Mouse (Mus musculus): Measurements from ENCODE around the gene Anapc7. TPM values are rescaled to one million over a fixed set of nuclear protein-coding genes. Genes with fewer than 3 reads are reported as not detected.

Gene Anapc7
- polyA plus RNA-seq, 1 experiment = 41.9 TPM

DNA sequence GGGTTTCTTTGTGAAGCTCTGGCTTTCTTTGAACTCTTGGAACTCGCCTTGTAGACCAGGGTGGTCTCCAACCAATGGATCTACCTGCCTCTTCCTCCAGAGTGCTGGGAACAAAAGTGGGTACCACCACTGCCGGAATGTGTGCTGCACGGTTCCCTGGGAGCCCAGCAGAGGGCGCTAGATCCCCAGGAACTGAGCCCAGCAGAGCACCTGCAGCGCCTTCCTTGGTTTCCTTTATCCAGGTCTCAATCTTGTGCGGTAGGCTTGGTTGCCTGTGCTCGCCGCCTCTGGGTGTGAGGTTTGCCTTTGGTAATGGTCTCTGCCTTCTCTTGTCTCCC, 20.2 kb upstream of the Anapc7 start:
- Histone ChIP-seq H3K9ac (ENCODE audit: low read depth, poor library complexity, severe bottlenecking) (no peak overlapping the region), H3K27me3 (ENCODE audit: control insufficient read depth, insufficient read depth, low read length, poor library complexity, severe bottlenecking) (no peaks in the 10 kb centered on the region), H3K27ac (ENCODE audit: insufficient read depth, low read length) (no peak overlapping the region), H3K4me3 (ENCODE audit: low read depth, low read length) (no peak overlapping the region), H3K4me1 (ENCODE audit: control insufficient read depth, insufficient read depth, low read length) (no peaks in the 10 kb centered on the region), H3K36me3 (ENCODE audit: control insufficient read depth, insufficient read depth, low read length, poor library complexity, severe bottlenecking) (peaks cover 7% of the 10 kb centered on the region; the same call in 1 of the 2 replicates), H3K9me3 (replicated peaks; ENCODE audit: control insufficient read depth, insufficient read depth, low read length, poor library complexity, severe bottlenecking) (no peaks in the 10 kb centered on the region)
- TF ChIP-seq EP300 (IDR thresholded peaks at IDR 0.05; ENCODE audit: insufficient read depth, low read depth, low read length) (no peak), POLR2A (IDR thresholded peaks at IDR 0.05; ENCODE audit: insufficient read depth, low read length) (no peak), CTCF (IDR thresholded peaks at IDR 0.05; ENCODE audit: low read depth, low read length) (peak; percentile 98)

DNA sequence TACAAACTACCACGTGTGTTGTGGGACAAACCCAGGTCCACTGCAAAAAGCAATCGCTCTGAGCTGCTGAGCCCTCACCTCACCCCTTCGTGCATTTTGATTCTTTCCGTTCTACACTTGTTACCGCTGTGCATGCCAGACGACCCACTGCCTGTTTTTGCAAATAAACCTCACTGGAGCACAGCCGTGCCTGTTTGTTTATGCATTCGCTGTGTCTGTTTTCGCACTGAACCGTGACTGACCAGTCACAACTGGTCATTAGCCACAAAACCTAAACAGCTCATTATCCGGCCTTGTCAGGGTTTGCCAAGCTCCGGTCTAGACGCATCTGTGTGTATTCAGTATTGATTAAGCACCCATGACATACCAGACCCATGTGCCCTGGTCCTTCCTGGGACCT, 19.3 kb upstream of the Anapc7 start:
- no peaks in the 10 kb centered on the region for H3K27me3 ChIP-seq (ENCODE audit: control insufficient read depth, insufficient read depth, low read length, poor library complexity, severe bottlenecking)
- H3K36me3 ChIP-seq (ENCODE audit: control insufficient read depth, insufficient read depth, low read length, poor library complexity, severe bottlenecking) = peaks cover 7% of the 10 kb centered on the region; the same call in 1 of the 2 replicates
- no peak for TF ChIP-seq EP300 (IDR thresholded peaks at IDR 0.05; ENCODE audit: insufficient read depth, low read depth, low read length)
- TF ChIP-seq CTCF (IDR thresholded peaks at IDR 0.05; ENCODE audit: low read depth, low read length) = no peak
- no peaks in the 10 kb centered on the region for H3K4me1 ChIP-seq (ENCODE audit: control insufficient read depth, insufficient read depth, low read length)
- H3K9ac ChIP-seq (ENCODE audit: low read depth, poor library complexity, severe bottlenecking) = no peak overlapping the region
- H3K4me3 ChIP-seq (ENCODE audit: low read depth, low read length) = no peak overlapping the region
- H3K9me3 ChIP-seq (replicated peaks; ENCODE audit: control insufficient read depth, insufficient read depth, low read length, poor library complexity, severe bottlenecking) = no peaks in the 10 kb centered on the region
- no peak overlapping the region for H3K27ac ChIP-seq (ENCODE audit: insufficient read depth, low read length)

DNA sequence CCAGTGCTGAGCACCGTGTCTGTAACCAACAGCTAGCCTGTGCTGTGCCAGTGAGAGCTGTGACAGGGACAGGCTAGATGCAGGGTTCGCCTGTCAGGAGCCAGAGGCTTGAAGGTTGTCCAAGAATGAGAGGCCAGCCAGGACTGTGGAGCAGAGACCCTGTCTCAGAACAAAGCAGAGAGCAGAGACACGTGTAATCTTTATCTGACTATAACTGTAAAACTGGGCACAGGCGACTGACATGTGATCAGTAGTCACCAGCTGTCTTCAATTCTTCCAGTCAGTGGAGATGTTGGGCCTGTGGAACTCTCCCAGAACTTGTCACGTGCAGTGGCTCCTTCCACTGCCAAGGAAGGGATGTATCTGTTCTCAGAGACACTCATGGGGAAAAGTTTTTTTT, 18.7 kb upstream of the Anapc7 start:
- Histone ChIP-seq H3K36me3 (ENCODE audit: control insufficient read depth, insufficient read depth, low read length, poor library complexity, severe bottlenecking) (peaks cover 7% of the 10 kb centered on the region; the same call in 1 of the 2 replicates), H3K4me1 (ENCODE audit: control insufficient read depth, insufficient read depth, low read length) (no peaks in the 10 kb centered on the region), H3K9me3 (replicated peaks; ENCODE audit: control insufficient read depth, insufficient read depth, low read length, poor library complexity, severe bottlenecking) (no peaks in the 10 kb centered on the region), H3K4me3 (ENCODE audit: low read depth, low read length) (no peak overlapping the region), H3K9ac (ENCODE audit: low read depth, poor library complexity, severe bottlenecking) (no peak overlapping the region), H3K27ac (ENCODE audit: insufficient read depth, low read length) (no peak overlapping the region), H3K27me3 (ENCODE audit: control insufficient read depth, insufficient read depth, low read length, poor library complexity, severe bottlenecking) (no peaks in the 10 kb centered on the region)
- no peak for TF ChIP-seq POLR2A (IDR thresholded peaks at IDR 0.05; ENCODE audit: insufficient read depth, low read length)
- TF ChIP-seq CTCF (IDR thresholded peaks at IDR 0.05; ENCODE audit: low read depth, low read length) = no peak
- TF ChIP-seq EP300 (IDR thresholded peaks at IDR 0.05; ENCODE audit: insufficient read depth, low read depth, low read length) = no peak

DNA sequence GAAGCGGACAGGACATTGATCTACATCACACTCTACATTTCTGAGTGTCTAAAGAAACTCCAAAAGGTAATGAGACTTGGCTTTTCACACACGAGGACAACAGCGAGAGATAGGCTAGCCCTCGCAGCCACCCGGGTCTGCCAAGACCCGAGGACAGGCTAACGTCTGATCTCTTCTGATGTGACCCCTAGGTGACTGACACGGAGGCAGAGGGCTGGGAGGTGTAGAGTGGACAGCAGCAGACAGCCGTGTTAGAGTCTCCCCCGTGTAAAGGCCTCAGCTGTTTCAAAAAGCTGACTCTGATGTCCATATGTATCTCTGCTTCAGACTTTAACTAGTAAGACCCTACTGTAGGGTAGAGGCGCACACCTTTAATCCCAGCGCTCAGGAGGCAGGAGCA, 18.1 kb upstream of the Anapc7 start:
- TF ChIP-seq EP300 (IDR thresholded peaks at IDR 0.05; ENCODE audit: insufficient read depth, low read depth, low read length) (no peak), POLR2A (IDR thresholded peaks at IDR 0.05; ENCODE audit: insufficient read depth, low read length) (no peak), CTCF (IDR thresholded peaks at IDR 0.05; ENCODE audit: low read depth, low read length) (no peak)
- Histone ChIP-seq H3K4me3 (ENCODE audit: low read depth, low read length) (no peak overlapping the region), H3K9me3 (replicated peaks; ENCODE audit: control insufficient read depth, insufficient read depth, low read length, poor library complexity, severe bottlenecking) (no peaks in the 10 kb centered on the region), H3K27ac (ENCODE audit: insufficient read depth, low read length) (no peak overlapping the region), H3K9ac (ENCODE audit: low read depth, poor library complexity, severe bottlenecking) (no peak overlapping the region), H3K27me3 (ENCODE audit: control insufficient read depth, insufficient read depth, low read length, poor library complexity, severe bottlenecking) (no peaks in the 10 kb centered on the region), H3K4me1 (ENCODE audit: control insufficient read depth, insufficient read depth, low read length) (no peaks in the 10 kb centered on the region), H3K36me3 (ENCODE audit: control insufficient read depth, insufficient read depth, low read length, poor library complexity, severe bottlenecking) (peaks cover 7% of the 10 kb centered on the region; the same call in 1 of the 2 replicates)

DNA sequence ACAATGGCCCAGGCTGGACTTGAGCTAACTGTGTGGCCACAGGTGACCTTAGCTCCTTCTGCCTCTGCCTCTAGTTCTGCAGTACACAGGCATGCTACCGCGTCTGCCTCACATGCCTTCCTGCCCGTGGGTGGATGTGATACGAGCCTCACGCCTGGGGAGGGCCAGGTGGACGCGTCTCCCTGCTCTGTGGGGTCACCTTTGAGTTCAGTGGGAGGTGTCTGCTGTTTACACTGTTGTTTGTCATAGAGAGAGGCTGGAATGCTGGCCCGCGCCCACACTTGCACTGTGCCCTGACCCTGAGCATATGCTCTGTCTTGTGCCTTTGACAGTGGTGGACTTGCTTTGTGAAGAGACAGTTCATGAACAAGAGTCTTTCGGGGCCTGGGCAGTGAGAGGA, 16.0 kb upstream of the Anapc7 start:
- Histone ChIP-seq H3K27me3 (ENCODE audit: control insufficient read depth, insufficient read depth, low read length, poor library complexity, severe bottlenecking) (no peaks in the 10 kb centered on the region), H3K9ac (ENCODE audit: low read depth, poor library complexity, severe bottlenecking) (no peak overlapping the region), H3K4me3 (ENCODE audit: low read depth, low read length) (no peak overlapping the region), H3K9me3 (replicated peaks; ENCODE audit: control insufficient read depth, insufficient read depth, low read length, poor library complexity, severe bottlenecking) (no peaks in the 10 kb centered on the region), H3K4me1 (ENCODE audit: control insufficient read depth, insufficient read depth, low read length) (no peaks in the 10 kb centered on the region), H3K27ac (ENCODE audit: insufficient read depth, low read length) (no peak overlapping the region), H3K36me3 (ENCODE audit: control insufficient read depth, insufficient read depth, low read length, poor library complexity, severe bottlenecking) (peaks cover 7% of the 10 kb centered on the region; the same call in 1 of the 2 replicates)
- TF ChIP-seq POLR2A (IDR thresholded peaks at IDR 0.05; ENCODE audit: insufficient read depth, low read length) (no peak), EP300 (IDR thresholded peaks at IDR 0.05; ENCODE audit: insufficient read depth, low read depth, low read length) (no peak), CTCF (IDR thresholded peaks at IDR 0.05; ENCODE audit: low read depth, low read length) (no peak)

DNA sequence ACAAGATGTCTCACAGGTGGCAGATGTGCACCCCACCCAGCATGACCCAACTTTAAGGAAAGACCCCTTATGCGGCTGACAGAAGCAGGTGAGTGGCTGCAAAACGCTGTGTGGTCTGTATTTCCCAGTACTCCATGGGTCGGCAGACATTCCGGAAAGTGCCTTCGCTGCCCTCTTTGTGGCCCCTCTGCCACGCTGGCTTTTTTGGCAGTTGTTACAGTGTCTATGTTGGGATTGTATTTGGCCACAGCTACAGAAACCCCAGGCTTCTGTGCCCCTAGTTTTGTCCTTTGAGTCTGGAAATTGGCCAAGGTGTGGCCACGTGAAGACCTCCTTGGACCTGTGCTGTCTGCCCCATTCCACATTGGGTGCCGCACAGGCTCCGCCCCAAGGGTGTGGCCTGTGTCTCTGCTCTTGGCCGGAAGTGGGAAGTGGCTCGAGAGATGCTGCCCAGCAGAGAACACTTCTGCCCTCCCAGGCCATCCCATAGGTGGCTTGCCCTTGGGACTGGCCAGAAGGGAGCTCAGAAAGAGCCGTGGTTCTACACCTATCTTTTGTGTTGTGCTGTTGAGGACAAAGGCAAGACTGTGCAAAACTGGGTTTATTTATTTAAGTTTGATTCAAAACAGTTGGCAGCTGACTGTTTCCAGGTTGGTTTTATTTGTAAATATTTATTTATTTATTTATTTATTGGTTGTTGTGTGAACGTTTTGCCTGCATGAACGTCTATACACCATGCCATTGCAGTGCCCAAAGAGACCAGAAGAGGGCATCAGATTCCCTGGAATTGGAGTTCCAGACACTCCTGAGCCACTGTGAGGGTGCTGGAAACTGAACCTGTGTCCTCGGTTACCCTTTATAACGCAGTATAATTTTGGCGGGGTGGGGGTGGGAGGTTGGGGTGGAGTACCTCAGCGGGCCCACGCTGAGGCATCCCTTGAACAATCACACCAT, 11.5 kb upstream of the Anapc7 start:
- TF ChIP-seq CTCF (IDR thresholded peaks at IDR 0.05; ENCODE audit: low read depth, low read length) (peak; percentile 32), EP300 (IDR thresholded peaks at IDR 0.05; ENCODE audit: insufficient read depth, low read depth, low read length) (no peak), POLR2A (IDR thresholded peaks at IDR 0.05; ENCODE audit: insufficient read depth, low read length) (no peak)
- Histone ChIP-seq H3K27ac (ENCODE audit: insufficient read depth, low read length) (no peak overlapping the region), H3K4me3 (ENCODE audit: low read depth, low read length) (peak overlapping the region; percentile 10; the same call in 1 of the 2 replicates), H3K4me1 (ENCODE audit: control insufficient read depth, insufficient read depth, low read length) (no peaks in the 10 kb centered on the region), H3K27me3 (ENCODE audit: control insufficient read depth, insufficient read depth, low read length, poor library complexity, severe bottlenecking) (no peaks in the 10 kb centered on the region), H3K9ac (ENCODE audit: low read depth, poor library complexity, severe bottlenecking) (no peak overlapping the region), H3K36me3 (ENCODE audit: control insufficient read depth, insufficient read depth, low read length, poor library complexity, severe bottlenecking) (0 out of 2 replicates have a peak, but pooled peaks cover 2% of the 10 kb centered on the region), H3K9me3 (replicated peaks; ENCODE audit: control insufficient read depth, insufficient read depth, low read length, poor library complexity, severe bottlenecking) (no peaks in the 10 kb centered on the region)
